Mouse (Mus musculus) spleen, postnatal 4 days (tissue): ENCODE measurements around the gene Rps2.
"Not testable (repeated sequence)": the region's sequence is repeated elsewhere in the genome, so short reads cannot be mapped to it uniquely, and the experiment has no call there.

Experiments used
- DNase-seq, 2 experiments: peaks; one replicate each; pipeline ENCODE4 v3.0.0; 2022; ENCODE audit warnings: low spot score in 2 of 2

Gene Rps2

GRCm38 (mm10) chr17:24705821-24706220 is 12.1 kb upstream of the Rps2 start:
- DNase-seq = no peak

GRCm38 (mm10) chr17:24706982-24707800 is 10.7 kb upstream of the Rps2 start, which contains the start of gene Tbl3:
Gene Tbl3 (minus strand): TSS chr17:24707660.
- DNase-seq = peak; percentile 90 to 96

- DNase-seq = no peak
Observed at GRCm38 (mm10) chr17:24707801-24708425, 10.0 kb upstream of the Rps2 start.

- no peak for DNase-seq
Observed at GRCm38 (mm10) chr17:24708646-24709045, 9.3 kb upstream of the Rps2 start.

GRCm38 (mm10) chr17:24715556-24715955 is 2.4 kb upstream of the Rps2 start:
- DNase-seq = no peak

GRCm38 (mm10) chr17:24716166-24716682 is 1.7 kb upstream of the Rps2 start:
- peak in 1 of 2 experiments; percentile 58 for DNase-seq

- DNase-seq = not testable (repeated sequence)
Observed at GRCm38 (mm10) chr17:24718938-24719337, 1.0 kb downstream of the Rps2 start.

GRCm38 (mm10) chr17:24719494-24720222 is 1.7 kb downstream of the Rps2 start:
- peak; percentile 97 to 98 for DNase-seq

- peak in 1 of 2 experiments; percentile 62 for DNase-seq
Observed at GRCm38 (mm10) chr17:24720616-24721015, 2.7 kb downstream of the Rps2 start.

GRCm38 (mm10) chr17:24721383-24721955 is 3.6 kb downstream of the Rps2 start:
- DNase-seq = not testable (repeated sequence)

- DNase-seq = peak in 1 of 2 experiments; percentile 61
Observed at GRCm38 (mm10) chr17:24722220-24722924, 4.5 kb downstream of the Rps2 start.

GRCm38 (mm10) chr17:24723122-24723880 is 5.4 kb downstream of the Rps2 start:
- DNase-seq = peak in 1 of 2 experiments; percentile 60

- DNase-seq = peak in 1 of 2 experiments; percentile 47
Observed at GRCm38 (mm10) chr17:24723881-24724180, 5.9 kb downstream of the Rps2 start.

GRCm38 (mm10) chr17:24724184-24724583 is 6.3 kb downstream of the Rps2 start, which contains the start of gene Ndufb10:
Gene Ndufb10 (minus strand): TSS chr17:24724478.
- peak; percentile 97 to 100 for DNase-seq

- no peak for DNase-seq
Observed at GRCm38 (mm10) chr17:24725637-24726390, 7.9 kb downstream of the Rps2 start.

GRCm38 (mm10) chr17:24727618-24728017 is 9.7 kb downstream of the Rps2 start, which contains the start of gene Rpl3l:
Gene Rpl3l (plus strand): TSS chr17:24727820.
- peak in 1 of 2 experiments; percentile 57 for DNase-seq

GRCm38 (mm10) chr17:24728184-24728583 is 10.3 kb downstream of the Rps2 start:
- DNase-seq = peak in 1 of 2 experiments; percentile 60

GRCm38 (mm10) chr17:24729067-24729466 is 11.2 kb downstream of the Rps2 start:
- DNase-seq = no peak

GRCm38 (mm10) chr17:24730787-24731186 is 12.9 kb downstream of the Rps2 start:
- peak in 1 of 2 experiments; percentile 60 for DNase-seq
